ENCODE assay signal across 23 mouse cellular contexts in genomic region chr5:130019461-130019860, GRCm38 (mm10).
"Had no signal": no experiment of that assay in that cellular context is flagged by ENCODE, and none has a peak within 500 bp of the region (broad histone marks: within the 10 kb centered on the region; RNA-seq: fewer than 3 reads in every experiment).

No protein-coding gene starts in this region.

- ATAC-seq: inflammation-experienced regulatory T-cells, adult 6 months; intestine, embryonic 15.5 days; intestine, postnatal 0 days; liver, embryonic 12.5 days had no signal

- H3K27me3 ChIP-seq: hindbrain, embryonic 13.5 days; hindbrain, embryonic 15.5 days; intestine, embryonic 15.5 days; limb, embryonic 13.5 days; limb, embryonic 15.5 days; liver, embryonic 12.5 days had no signal

- DNase-seq: gastrocnemius, postnatal 14 days; gastrocnemius, postnatal 36 days; heart, adult 11 months; heart, adult 2 months; heart, postnatal 14 days; heart, postnatal 36 days; kidney, adult 18-20 months; kidney, adult 8-10 months; kidney, postnatal 10 days; kidney, postnatal 25 days; kidney, postnatal 4 days; left cerebral cortex, postnatal 4 days had no signal

- H3K4me2 ChIP-seq: heart, embryonic 11.5 days; hindbrain, embryonic 13.5 days; hindbrain, embryonic 15.5 days; intestine, embryonic 15.5 days; limb, embryonic 13.5 days; limb, embryonic 15.5 days; liver, embryonic 12.5 days had no signal

- H3K9me3 ChIP-seq: hindbrain, embryonic 13.5 days; hindbrain, embryonic 15.5 days; intestine, embryonic 15.5 days; limb, embryonic 15.5 days; liver, embryonic 12.5 days had no signal

- H3K4me3 ChIP-seq: heart, adult 2 months; hindbrain, embryonic 13.5 days; hindbrain, embryonic 15.5 days; intestine, embryonic 15.5 days; layer of hippocampus, adult 2 months; left cerebral cortex, adult 2 months; limb, embryonic 13.5 days; limb, embryonic 15.5 days; liver, embryonic 12.5 days had no signal

- H3K27ac ChIP-seq: heart, adult 2 months; hindbrain, embryonic 13.5 days; hindbrain, embryonic 15.5 days; intestine, embryonic 15.5 days; layer of hippocampus, adult 2 months; left cerebral cortex, adult 2 months; limb, embryonic 13.5 days; limb, embryonic 15.5 days; liver, embryonic 12.5 days had no signal

- H3K9ac ChIP-seq: hindbrain, embryonic 13.5 days; hindbrain, embryonic 15.5 days; intestine, embryonic 15.5 days; limb, embryonic 13.5 days; limb, embryonic 15.5 days; liver, embryonic 12.5 days had no signal
